Mouse (Mus musculus): Measurements from ENCODE around the gene 1700001L19Rik. TPM values are rescaled to one million over a fixed set of nuclear protein-coding genes. Genes with fewer than 3 reads are reported as not detected.

1700001L19Rik gene
- total RNA-seq, 4 experiments from 2014 or later: 0.21 to 0.65 TPM; not detected in 2

DNA sequence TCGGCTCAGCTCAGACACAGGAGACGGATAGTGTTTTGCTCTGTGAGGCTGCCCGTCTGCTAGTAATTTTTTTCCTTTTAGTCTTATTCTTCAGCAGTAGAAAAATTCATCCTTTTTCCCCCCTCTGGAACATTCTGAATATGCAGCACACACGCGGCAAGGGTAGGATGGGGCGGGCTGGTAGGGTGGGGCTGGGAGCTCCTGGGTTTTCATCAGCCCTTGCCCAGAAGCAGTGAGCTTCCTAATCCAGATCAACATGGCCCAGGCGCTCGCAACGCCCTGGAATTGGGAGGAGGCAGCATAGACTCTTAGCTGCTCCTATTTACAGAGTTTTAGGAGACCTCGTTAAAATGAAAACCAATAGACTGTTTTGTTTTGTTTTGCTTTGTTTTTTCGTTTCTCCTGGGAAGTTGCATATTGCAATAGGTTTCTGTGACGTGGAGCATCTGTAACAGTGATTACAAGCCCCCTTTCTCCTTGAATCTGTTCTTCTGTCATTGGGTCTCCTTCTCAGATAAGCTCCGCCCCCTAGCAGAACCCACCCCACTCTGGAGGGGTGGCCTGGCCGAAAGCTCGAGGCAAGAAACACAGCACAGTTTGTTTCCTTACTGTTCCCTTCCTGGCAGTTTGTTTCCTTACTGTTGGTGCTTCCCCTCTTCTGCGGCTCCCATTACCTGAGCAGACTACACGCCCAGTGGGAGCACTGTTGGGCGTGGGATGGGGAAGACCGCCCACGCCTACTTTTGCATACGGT, 10.6 kb downstream of the 1700001L19Rik start:
- DNase-seq: no peak

DNA sequence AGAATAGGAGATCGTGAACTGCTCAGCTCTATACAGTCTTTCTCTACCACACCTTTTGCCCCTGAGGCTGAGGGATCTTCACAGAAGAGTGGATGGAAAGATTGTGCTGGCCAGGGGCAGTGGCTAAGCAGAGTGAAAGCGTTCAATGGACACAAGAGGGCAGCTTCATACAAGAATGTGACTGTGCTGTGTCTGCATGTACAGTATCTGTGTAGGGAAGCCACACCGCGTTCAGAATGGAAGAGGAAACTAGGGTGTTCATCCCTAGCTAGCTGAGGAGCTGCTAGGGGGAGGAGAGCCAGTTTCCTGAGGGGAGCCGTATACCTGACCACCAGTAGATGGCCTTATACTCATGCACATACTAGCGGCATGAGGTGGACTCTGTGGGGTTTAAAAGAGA, 25.6 kb downstream of the 1700001L19Rik start:
- no peak for DNase-seq

DNA sequence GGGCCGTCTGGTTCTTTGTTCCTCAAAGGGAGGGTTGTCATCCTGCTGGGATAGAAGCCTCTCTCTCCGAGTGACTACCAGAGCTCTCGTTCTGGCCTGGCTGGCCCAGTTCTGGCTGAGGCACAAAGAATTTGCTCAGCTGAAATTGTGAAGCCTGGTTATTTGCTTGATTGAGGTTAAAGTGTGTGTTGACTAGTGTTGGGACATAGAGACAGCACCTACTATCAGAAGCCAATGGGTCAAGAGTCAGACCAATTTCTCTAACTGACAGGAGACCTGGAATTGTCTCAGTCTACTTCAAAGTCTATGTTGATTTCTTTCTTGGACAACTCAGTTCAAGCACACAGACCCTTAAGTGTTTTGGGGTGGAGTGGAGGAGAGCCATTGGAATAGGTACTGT, 29.8 kb downstream of the 1700001L19Rik start:
- no peak for DNase-seq

DNA sequence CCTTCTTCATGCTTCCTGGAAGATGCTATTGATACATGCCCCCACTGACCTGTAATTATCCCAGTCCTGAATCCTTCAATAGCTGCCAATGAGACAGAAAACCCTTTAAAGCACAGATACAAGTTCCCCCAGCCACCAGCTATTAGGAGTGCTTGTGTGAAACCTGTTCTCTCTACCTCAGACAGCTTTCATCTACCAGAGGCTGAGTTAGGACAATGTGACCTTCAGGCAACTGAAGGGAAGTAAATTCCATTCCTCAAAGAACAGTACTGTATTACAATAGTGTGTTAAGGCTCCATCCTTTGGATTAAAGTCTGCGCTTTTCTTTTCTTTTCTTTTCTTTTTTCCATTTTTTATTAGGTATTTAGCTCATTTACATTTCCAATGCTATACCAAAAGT, 45.6 kb downstream of the 1700001L19Rik start:
- DNase-seq: no peak

Other genes starting within 250 kb of the 1700001L19Rik start
- 10 to 100 TPM; 18.1 to 19.3 (median 18.7) TPM for gene Mtrr, start 15.3 kb upstream of the 1700001L19Rik start, total RNA-seq (2022)
- gene Fastkd3, start 15.2 kb upstream of the 1700001L19Rik start, total RNA-seq (2022): 10 to 100 TPM; 13.3 to 17.5 (median 17.2) TPM

All from adrenal gland, adult 8-10 months (tissue).